24 mouse cellular contexts compared by ENCODE assay signal in the genomic region with DNA sequence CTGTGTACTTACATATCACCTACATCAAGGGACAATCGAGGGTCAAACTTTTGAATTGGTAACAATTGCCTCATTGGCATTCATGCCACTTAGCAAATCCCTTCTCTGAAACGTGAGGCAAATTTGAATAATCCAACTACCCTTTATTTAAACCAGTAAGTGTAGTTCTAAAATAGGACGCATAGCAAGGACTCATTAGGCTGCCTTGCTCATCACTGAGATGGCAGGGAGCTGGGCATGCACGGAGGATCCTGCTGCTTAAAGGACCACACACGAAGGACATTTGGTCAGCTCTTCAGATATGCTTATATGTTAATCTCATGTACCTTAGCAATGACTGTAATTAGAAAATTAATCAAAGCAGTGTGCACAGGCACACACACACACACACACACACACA.
A peak's percentile ranks its signal among the peaks of the same experiment; 100 is the strongest.
DNase-seq lines count a peak whose midpoint lies in the region; ATAC-seq lines count a peak whose summit lies in the region.
"Had no signal": no experiment of that assay in that cellular context is flagged by ENCODE, and none has a peak within 500 bp of the region (broad histone marks: within the 10 kb centered on the region; RNA-seq: fewer than 3 reads in every experiment).

No protein-coding gene starts in this region.

- H3K9ac ChIP-seq in forebrain, embryonic 13.5 days: no peak overlapping the region
- no peak overlapping the region for H3K9ac ChIP-seq in midbrain, embryonic 11.5 days (ENCODE audit: low read length)
- no peak overlapping the region for H3K9ac ChIP-seq in midbrain, embryonic 14.5 days (replicated peaks; ENCODE audit: low read length)
- H3K9ac ChIP-seq: embryonic facial prominence, embryonic 15.5 days; liver, embryonic 12.5 days had no signal

- peak; percentile 46; the same call in 1 of the 2 replicates for ATAC-seq in forebrain, embryonic 13.5 days
- peak; percentile 66; the same call in 1 of the 2 replicates for ATAC-seq in midbrain, embryonic 11.5 days (ENCODE audit: low FRiP score)
- ATAC-seq in midbrain, embryonic 14.5 days (ENCODE audit: low FRiP score, low TSS enrichment): 0 out of 2 replicates have a peak, but pooled peaks have one; percentile 34
- ATAC-seq: liver, embryonic 12.5 days had no signal

- no peak for DNase-seq in forebrain, embryonic 10.5 days (ENCODE audit: extremely low spot score, low spot score)
- no peak for DNase-seq in midbrain, embryonic 11.5 days (ENCODE audit: low spot score, missing footprints)
- no peak for DNase-seq in midbrain, embryonic 10.5 days (ENCODE audit: low spot score)
- peak; percentile 18 for DNase-seq in midbrain, embryonic 14.5 days
- DNase-seq in right cerebral cortex, postnatal 4 days: no peak
- no peak for DNase-seq in frontal cortex, postnatal 36 days (ENCODE audit: low spot score in 2 of 2)
- DNase-seq: adrenal gland, postnatal 14 days; cerebellum, adult 11 months; cerebellum, postnatal 25 days; heart, postnatal 10 days; kidney, adult 2 months; kidney, postnatal 25 days; layer of hippocampus, adult 9-11 months; lung, adult 2 months; spleen, adult 18-20 months; thymus, postnatal 36 days had no signal

- peaks cover 37% of the 10 kb centered on the region for H3K4me1 ChIP-seq in forebrain, embryonic 13.5 days
- H3K4me1 ChIP-seq in forebrain, embryonic 10.5 days: peaks cover 24% of the 10 kb centered on the region; the same call in 1 of the 2 replicates
- peaks cover 6% of the 10 kb centered on the region; the same call in 1 of the 2 replicates for H3K4me1 ChIP-seq in midbrain, embryonic 11.5 days (ENCODE audit: control insufficient read depth, insufficient read depth, low read length)
- peaks cover 20% of the 10 kb centered on the region for H3K4me1 ChIP-seq in midbrain, embryonic 10.5 days
- H3K4me1 ChIP-seq in midbrain, embryonic 14.5 days (ENCODE audit: control insufficient read depth, insufficient read depth, low read length): 0 out of 2 replicates have a peak, but pooled peaks cover 15% of the 10 kb centered on the region
- H3K4me1 ChIP-seq: liver, embryonic 12.5 days had no signal

- H3K4me2 ChIP-seq in forebrain, embryonic 13.5 days: no peak overlapping the region
- no peak overlapping the region for H3K4me2 ChIP-seq in midbrain, embryonic 11.5 days
- H3K4me2 ChIP-seq in midbrain, embryonic 14.5 days (ENCODE audit: low read length): no peak overlapping the region
- H3K4me2 ChIP-seq: embryonic facial prominence, embryonic 15.5 days; heart, embryonic 11.5 days; liver, embryonic 12.5 days had no signal

- H3K27me3 ChIP-seq in forebrain, embryonic 13.5 days: no peaks in the 10 kb centered on the region
- no peaks in the 10 kb centered on the region for H3K27me3 ChIP-seq in forebrain, embryonic 10.5 days (ENCODE audit: poor library complexity, severe bottlenecking)
- no peaks in the 10 kb centered on the region for H3K27me3 ChIP-seq in midbrain, embryonic 11.5 days (ENCODE audit: control insufficient read depth, insufficient read depth, low read length)
- H3K27me3 ChIP-seq in midbrain, embryonic 10.5 days (ENCODE audit: low read depth, poor library complexity, severe bottlenecking): no peaks in the 10 kb centered on the region
- H3K27me3 ChIP-seq in midbrain, embryonic 14.5 days (ENCODE audit: control insufficient read depth, insufficient read depth, low read length): no peaks in the 10 kb centered on the region
- H3K27me3 ChIP-seq: CH12.LX; embryonic facial prominence, embryonic 15.5 days; liver, embryonic 12.5 days; megakaryocyte, embryonic 14.5 days had no signal

- no peaks in the 10 kb centered on the region for H3K9me3 ChIP-seq in forebrain, embryonic 13.5 days (replicated peaks)
- no peaks in the 10 kb centered on the region for H3K9me3 ChIP-seq in forebrain, embryonic 10.5 days
- H3K9me3 ChIP-seq in midbrain, embryonic 11.5 days (ENCODE audit: control insufficient read depth, low read length): no peaks in the 10 kb centered on the region
- no peaks in the 10 kb centered on the region for H3K9me3 ChIP-seq in midbrain, embryonic 10.5 days (replicated peaks)
- H3K9me3 ChIP-seq in midbrain, embryonic 14.5 days (ENCODE audit: control insufficient read depth, low read length): no peaks in the 10 kb centered on the region
- H3K9me3 ChIP-seq: embryonic facial prominence, embryonic 15.5 days; liver, embryonic 12.5 days; megakaryocyte, embryonic 14.5 days had no signal

- H3K4me3 ChIP-seq in forebrain, embryonic 13.5 days: no peak overlapping the region
- H3K4me3 ChIP-seq in forebrain, embryonic 10.5 days: no peak overlapping the region
- H3K4me3 ChIP-seq in midbrain, embryonic 11.5 days (ENCODE audit: low read depth, low read length): no peak overlapping the region
- no peak overlapping the region for H3K4me3 ChIP-seq in midbrain, embryonic 10.5 days
- H3K4me3 ChIP-seq in midbrain, embryonic 14.5 days (replicated peaks; ENCODE audit: low read depth, low read length): no peak overlapping the region
- H3K4me3 ChIP-seq: embryonic facial prominence, embryonic 15.5 days; left cerebral cortex, adult 2 months; liver, embryonic 12.5 days; megakaryocyte, embryonic 14.5 days; myocyte had no signal

- H3K36me3 ChIP-seq in forebrain, embryonic 13.5 days (ENCODE audit: poor library complexity, severe bottlenecking): no peaks in the 10 kb centered on the region
- H3K36me3 ChIP-seq in forebrain, embryonic 10.5 days (replicated peaks): no peaks in the 10 kb centered on the region
- no peaks in the 10 kb centered on the region for H3K36me3 ChIP-seq in midbrain, embryonic 11.5 days (ENCODE audit: control insufficient read depth, insufficient read depth, low read length)
- H3K36me3 ChIP-seq in midbrain, embryonic 10.5 days: no peaks in the 10 kb centered on the region
- H3K36me3 ChIP-seq in midbrain, embryonic 14.5 days (ENCODE audit: control insufficient read depth, insufficient read depth, low read length): no peaks in the 10 kb centered on the region
- H3K36me3 ChIP-seq: liver, embryonic 12.5 days had no signal

- 14% methylated on average over 5 of the region's 5 CpGs for WGBS in forebrain, embryonic 13.5 days
- WGBS in forebrain, embryonic 10.5 days: 60% methylated on average over 5 of the region's 5 CpGs
- WGBS in midbrain, embryonic 11.5 days: 48% methylated on average over 5 of the region's 5 CpGs
- 68% methylated on average over 5 of the region's 5 CpGs for WGBS in midbrain, embryonic 10.5 days
- 20% methylated on average over 5 of the region's 5 CpGs for WGBS in midbrain, embryonic 14.5 days

- H3K27ac ChIP-seq in forebrain, embryonic 13.5 days: no peak overlapping the region
- H3K27ac ChIP-seq in forebrain, embryonic 10.5 days: no peak overlapping the region
- no peak overlapping the region for H3K27ac ChIP-seq in midbrain, embryonic 11.5 days (ENCODE audit: low read depth, low read length)
- no peak overlapping the region for H3K27ac ChIP-seq in midbrain, embryonic 10.5 days (replicated peaks)
- 0 out of 2 replicates have a peak overlapping the region, but pooled peaks have one; percentile 13 for H3K27ac ChIP-seq in midbrain, embryonic 14.5 days (replicated peaks; ENCODE audit: low read depth, low read length)
- H3K27ac ChIP-seq: embryonic facial prominence, embryonic 15.5 days; left cerebral cortex, adult 2 months; liver, embryonic 12.5 days had no signal
